Mouse (Mus musculus) cerebral cortex, adult 2 months (tissue): ENCODE measurements around the gene Sod1.

ENCODE experiments used
- WGBS: fragments of 180-500 bp; shearing (Covaris S2); methylation state at CpG from one replicate; pipeline ENCODE4 v1.1.7; 2018; 5-methylcytosine and 5-hydroxymethylcytosine counted together

Gene Sod1

DNA sequence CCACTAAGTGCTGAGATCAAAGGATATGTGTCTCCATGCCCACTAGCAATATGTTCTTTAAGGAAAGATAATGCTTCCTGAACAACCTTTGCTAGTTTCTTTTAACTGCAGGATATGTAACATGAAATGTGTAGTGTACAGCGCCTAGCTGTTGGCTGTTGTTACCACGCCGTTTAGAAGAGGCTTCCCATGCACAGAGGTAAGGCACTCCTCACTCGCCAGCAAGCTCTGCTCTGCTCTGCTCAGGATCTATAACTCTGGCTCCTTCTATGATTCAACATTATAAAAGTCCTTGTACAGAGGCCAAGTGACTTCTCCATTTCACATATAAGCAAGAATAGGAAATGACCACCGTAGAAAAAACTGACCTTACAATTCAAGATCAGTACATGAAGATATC is 39.1 kb downstream of the Sod1 start:
- 57% methylated on average over 5 of the region's 5 CpGs for WGBS

DNA sequence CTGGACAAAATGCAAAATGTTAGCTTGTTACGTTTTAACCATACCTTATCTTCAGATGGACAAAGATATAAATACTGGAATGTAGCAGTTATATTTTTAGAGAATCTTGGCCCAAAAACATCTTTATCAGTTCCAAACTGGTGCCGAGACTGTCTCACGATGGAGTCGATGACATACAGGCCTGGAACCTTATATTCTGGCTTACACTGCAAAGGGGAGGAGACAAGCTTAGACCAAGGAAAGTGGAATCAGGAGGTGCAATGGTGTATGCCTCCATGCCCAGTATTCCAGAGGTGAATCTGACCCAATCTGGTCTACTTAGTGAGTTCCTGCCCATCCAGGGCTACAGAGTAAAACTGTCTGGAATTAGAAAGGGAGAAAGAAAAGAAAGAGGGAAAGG is 39.5 kb downstream of the Sod1 start:
- whole genome bisulfite sequencing: 53% methylated on average over 4 of the region's 4 CpGs

DNA sequence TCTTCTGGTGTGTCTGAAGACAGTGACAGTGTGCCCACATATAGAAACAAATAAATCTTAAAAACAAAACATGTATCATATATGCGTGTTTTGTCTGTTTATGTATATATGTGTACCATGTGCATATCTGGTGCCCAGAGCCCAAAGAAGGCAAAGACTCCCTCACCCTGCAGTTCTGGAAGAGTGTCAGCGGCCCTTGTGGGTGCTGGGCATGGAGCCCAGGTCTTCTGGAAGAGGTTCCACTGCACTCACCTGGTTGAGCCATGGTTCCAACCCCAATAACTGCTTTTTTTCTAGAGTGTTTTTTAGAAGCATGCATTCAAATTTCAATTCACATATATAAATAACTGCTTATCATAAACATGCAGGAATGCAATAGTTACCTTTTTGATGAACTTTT is 41.2 kb downstream of the Sod1 start:
- WGBS: 99% methylated on average over 2 of the region's 2 CpGs

DNA sequence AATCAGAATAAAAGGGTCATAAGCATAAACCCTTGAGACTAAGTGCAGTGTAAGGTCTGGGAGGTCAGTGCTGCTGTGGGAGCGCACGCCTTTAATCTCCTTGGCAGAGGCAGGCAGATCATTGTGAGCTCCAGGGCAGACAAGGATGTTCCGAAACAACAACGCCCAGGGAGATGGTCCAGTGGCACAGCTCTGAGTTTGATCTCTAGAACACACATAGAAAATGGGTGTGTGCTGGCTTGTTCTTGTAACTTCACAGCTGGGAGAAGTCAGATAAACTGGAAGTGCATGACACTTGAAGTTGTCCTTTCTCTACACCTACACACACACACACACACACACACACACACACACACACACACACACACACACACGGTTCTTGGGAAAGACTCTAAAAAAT is 43.5 kb downstream of the Sod1 start:
- 81% methylated on average over 5 of the region's 5 CpGs for WGBS

DNA sequence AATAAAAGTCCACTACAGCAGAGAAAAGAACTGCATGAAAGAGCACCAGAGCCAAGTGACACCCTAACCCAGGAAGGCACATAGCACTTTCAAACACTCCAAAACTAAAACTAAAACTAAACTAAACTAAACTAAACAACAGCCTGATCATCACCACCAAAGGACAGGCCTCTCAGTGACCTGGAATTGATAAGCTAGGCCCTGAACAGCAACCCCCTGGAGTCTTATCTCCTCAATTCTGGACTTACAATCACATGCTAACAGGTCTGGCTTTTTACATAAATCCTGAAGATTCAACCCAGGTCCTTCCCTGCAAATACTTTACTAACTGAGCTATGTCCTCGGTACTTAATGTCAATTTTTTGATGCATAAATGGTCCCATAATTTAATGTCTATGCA is 44.6 kb downstream of the Sod1 start:
- WGBS: 83% methylated on average over 1 of the region's 1 CpGs

DNA sequence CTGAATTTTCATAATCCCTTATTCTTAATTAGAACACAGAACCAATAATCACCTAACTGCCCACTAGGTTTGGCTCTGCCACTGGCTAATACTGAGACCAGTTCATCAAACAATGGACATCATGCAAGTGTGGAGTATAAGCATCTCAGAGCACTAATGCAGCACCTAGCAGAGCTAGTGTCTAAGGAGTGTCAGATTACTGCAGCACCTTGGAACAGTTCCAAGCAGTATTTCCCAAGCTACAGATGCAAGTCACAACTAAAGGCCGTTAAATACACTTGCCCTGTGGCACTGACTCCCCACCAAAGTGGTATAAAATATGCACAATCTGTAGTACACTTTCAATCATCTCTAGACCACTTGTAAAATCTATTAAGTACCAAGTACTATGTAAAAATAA is 46.0 kb downstream of the Sod1 start:
- 20% methylated on average over 1 of the region's 1 CpGs for WGBS

DNA sequence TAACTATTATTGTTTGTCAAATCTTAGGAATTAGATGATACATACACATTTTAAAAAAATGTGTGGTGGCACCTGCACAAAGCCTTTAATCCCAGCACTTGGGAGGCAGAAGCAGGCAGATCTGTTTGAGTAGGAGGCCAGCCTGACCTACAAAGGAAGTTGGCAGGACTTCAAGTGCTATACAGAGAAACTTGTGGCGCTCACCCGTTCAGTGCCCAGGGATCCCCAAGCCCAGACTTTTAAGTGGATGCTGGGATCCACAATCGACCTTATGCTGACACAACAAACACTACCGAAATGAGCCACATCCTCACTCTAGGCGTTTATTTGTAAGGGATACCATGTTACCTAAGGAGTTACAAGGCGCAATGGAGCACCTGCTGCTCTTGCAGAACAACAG is 55.0 kb downstream of the Sod1 start:
- 51% methylated on average over 6 of the region's 6 CpGs for WGBS
